Mouse (Mus musculus) embryonic facial prominence, embryonic 11.5 days (tissue): ENCODE results near the gene Sdhaf2. TPM values are rescaled to one million over a fixed set of nuclear protein-coding genes. Genes with fewer than 3 reads are reported as not detected.

Experiments used
- ATAC-seq: fragments of 200-750 bp; cut with Nextera tagmentation; replicated peaks from 2 replicates; pipeline ENCODE4 v1.8.0; 2017; ENCODE audit warnings: low read depth; ENCODE audit not compliant: insufficient number of reproducible peaks, low FRiP score, low TSS enrichment
- DNase-seq: peaks from one replicate; pipeline ENCODE4 v3.0.0-alpha.2; 2015; ENCODE audit warnings: low spot score
- H3K27ac ChIP-seq: fragments of 300-500 bp; sonication (generic); replicated peaks from 2 replicates; pipeline ENCODE4 v1.5.1; 2014; ENCODE audit warnings: mild to moderate bottlenecking, low read depth, low read length, control low read depth
- H3K27me3 ChIP-seq: fragments of 300-500 bp; sonication (generic); 2 replicates; pipeline ENCODE4 v1.6.1; 2014; ENCODE audit warnings: mild to moderate bottlenecking, low read length, moderate library complexity, mixed read lengths; ENCODE audit not compliant: control insufficient read depth, insufficient read depth
- H3K36me3 ChIP-seq: fragments of 300-500 bp; sonication (generic); replicated peaks from 2 replicates; pipeline ENCODE4 v1.6.1; 2014; ENCODE audit warnings: low read depth, mild to moderate bottlenecking, low read length, moderate library complexity, mixed read lengths; ENCODE audit not compliant: control insufficient read depth, insufficient read depth
- H3K4me1 ChIP-seq: fragments of 300-500 bp; sonication (generic); 2 replicates; pipeline ENCODE4 v1.6.1; 2014; ENCODE audit warnings: low read length, mixed read lengths; ENCODE audit not compliant: control insufficient read depth, insufficient read depth
- H3K4me2 ChIP-seq: fragments of 300-500 bp; sonication (generic); 2 replicates; pipeline ENCODE4 v1.6.1; 2014; ENCODE audit warnings: low read depth, mild to moderate bottlenecking, control low read depth, low read length, moderate library complexity
- H3K4me3 ChIP-seq: fragments of 300-500 bp; sonication (generic); 2 replicates; pipeline ENCODE4 v1.5.1; 2014; ENCODE audit warnings: low read depth, low read length, control low read depth
- H3K9ac ChIP-seq: fragments of 300-500 bp; sonication (generic); replicated peaks from 2 replicates; pipeline ENCODE4 v1.6.1; 2014; ENCODE audit warnings: mild to moderate bottlenecking, control low read depth, low read length
- H3K9me3 ChIP-seq: fragments of 300-500 bp; sonication (generic); replicated peaks from 2 replicates; pipeline ENCODE4 v1.6.1; 2016; ENCODE audit warnings: mild to moderate bottlenecking, low read length, inconsistent platforms, mixed read lengths; ENCODE audit not compliant: control insufficient read depth
- WGBS: fragments of 180-500 bp; shearing (Covaris S2); extraction: QIAGEN DNeasy Blood & Tissue Kit; methylation state at CpG from one replicate; pipeline ENCODE4 v1.1.7; 2014; 5-methylcytosine and 5-hydroxymethylcytosine counted together
- polyA plus RNA-seq: library from polyadenylated mRNA; unstranded; fragments of >200 nt; fragmentation: Nextera tagmentation; extraction: Ambion mirVana; gene quantifications from 2 replicates; pipeline ENCODE4 v1.2.1, GENCODE M21; 2014

The Sdhaf2 gene
- polyA plus RNA-seq, 1 experiment from 2014 or later, result 60.4 TPM

DNA sequence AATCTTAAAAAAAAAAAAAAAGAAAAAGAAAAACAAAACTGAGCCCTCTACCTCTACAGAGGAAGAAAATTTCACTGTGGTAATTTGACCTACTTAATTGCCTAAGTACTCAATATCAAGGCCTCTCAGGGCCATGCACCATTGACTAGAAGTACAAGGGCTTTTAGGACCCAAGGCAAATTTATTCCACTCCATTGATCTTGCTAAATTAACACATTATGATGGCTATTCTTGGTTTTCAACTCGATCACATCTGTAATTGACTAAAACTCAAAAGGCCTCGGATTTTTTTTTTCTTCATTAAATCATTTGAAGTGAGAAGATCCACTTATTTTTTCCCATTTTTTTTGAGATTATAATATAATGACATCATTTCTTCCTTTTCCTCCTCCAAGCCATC lies 31.5 kb upstream of the Sdhaf2 start:
- 66% methylated on average over 2 of the region's 2 CpGs for WGBS
- no peak overlapping the region for H3K27ac ChIP-seq
- DNase-seq, result no peak

GRCm38 (mm10) chr19:10557001-10557400 lies 31.1 kb upstream of the Sdhaf2 start:
- Histone ChIP-seq H3K27me3 (no peaks in the 10 kb centered on the region), H3K27ac (no peak overlapping the region), H3K4me1 (no peaks in the 10 kb centered on the region), H3K4me2 (no peak overlapping the region), H3K36me3 (no peaks in the 10 kb centered on the region), H3K9ac (no peak overlapping the region), H3K4me3 (no peak overlapping the region), H3K9me3 (no peaks in the 10 kb centered on the region)
- DNase-seq (no peak), ATAC-seq (no peak)
- 79% methylated on average over 2 of the region's 2 CpGs for WGBS

More for the DNA sequence above, 31.5 kb upstream of the Sdhaf2 start:
- no peaks in the 10 kb centered on the region for H3K4me1 ChIP-seq
- H3K4me3 ChIP-seq, result no peak overlapping the region
- H3K9me3 ChIP-seq, result no peaks in the 10 kb centered on the region
- H3K4me2 ChIP-seq, result no peak overlapping the region
- no peaks in the 10 kb centered on the region for H3K36me3 ChIP-seq
- no peak overlapping the region for H3K9ac ChIP-seq
- ATAC-seq, result no peak
- no peaks in the 10 kb centered on the region for H3K27me3 ChIP-seq

GRCm38 (mm10) chr19:10555624-10556510 lies 29.9 kb upstream of the Sdhaf2 start, which contains the start of gene Tmem216:
TSS of gene Tmem216 (minus strand) at chr19:10556238.
- 2% methylated on average over 43 of the region's 43 CpGs for WGBS
- H3K4me1 ChIP-seq, result no peaks in the 10 kb centered on the region
- ATAC-seq, result peak; percentile 99

DNA sequence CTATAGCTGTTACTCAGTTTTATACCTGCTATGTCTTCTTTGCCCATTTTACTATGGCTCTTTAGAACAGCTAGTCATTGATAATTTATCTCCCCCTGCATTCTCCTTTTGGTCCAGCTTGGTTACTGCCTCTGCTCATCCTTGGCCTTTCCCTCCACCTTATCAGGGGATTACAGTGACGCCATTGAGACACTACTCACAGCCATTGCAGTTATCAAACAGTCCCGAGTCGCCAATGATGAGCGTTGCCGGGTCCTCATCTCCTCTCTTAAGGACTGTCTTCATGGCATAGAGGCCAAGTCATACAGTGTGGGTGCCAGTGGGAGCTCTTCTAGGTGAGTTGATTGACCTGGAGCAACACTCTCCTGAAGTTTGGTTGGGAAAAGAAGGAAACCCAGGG lies 13.5 kb upstream of the Sdhaf2 start:
- H3K27me3 ChIP-seq, result no peaks in the 10 kb centered on the region
- peaks cover 9% of the 10 kb centered on the region for H3K36me3 ChIP-seq
- no peak overlapping the region for H3K4me3 ChIP-seq
- DNase-seq (no peak), ATAC-seq (no peak)
- H3K4me1 ChIP-seq, result no peaks in the 10 kb centered on the region
- 96% methylated on average over 5 of the region's 5 CpGs for WGBS
- H3K27ac ChIP-seq, result no peak overlapping the region
- H3K9me3 ChIP-seq, result no peaks in the 10 kb centered on the region
- H3K4me2 ChIP-seq, result no peak overlapping the region
- H3K9ac ChIP-seq, result no peak overlapping the region

More at GRCm38 (mm10) chr19:10555624-10556510, 29.9 kb upstream of the Sdhaf2 start, which contains the start of gene Tmem216:
- H3K27me3 ChIP-seq, result no peaks in the 10 kb centered on the region
- no peaks in the 10 kb centered on the region for H3K36me3 ChIP-seq
- no peaks in the 10 kb centered on the region for H3K9me3 ChIP-seq
- peak within 1 kb of the TSS; percentile 38; the same call in 1 of the 2 replicates for H3K27ac ChIP-seq
- H3K4me2 ChIP-seq, result peak within 1 kb of the TSS; percentile 73
- H3K9ac ChIP-seq, result peak within 1 kb of the TSS; percentile 68
- H3K4me3 ChIP-seq, result peak within 1 kb of the TSS; percentile 66
- peak; percentile 89 for DNase-seq

GRCm38 (mm10) chr19:10530082-10530481 lies 4.1 kb upstream of the Sdhaf2 start:
- ATAC-seq (no peak), DNase-seq (no peak)
- Histone ChIP-seq H3K4me3 (no peak overlapping the region), H3K27ac (no peak overlapping the region), H3K27me3 (no peaks in the 10 kb centered on the region), H3K36me3 (peaks cover 7% of the 10 kb centered on the region), H3K4me1 (no peaks in the 10 kb centered on the region), H3K4me2 (no peak overlapping the region), H3K9ac (no peak overlapping the region), H3K9me3 (no peaks in the 10 kb centered on the region)
- WGBS, result 100% methylated on average over 1 of the region's 1 CpGs

- Histone ChIP-seq H3K4me3 (peak within 1 kb of the TSS; percentile 98), H3K27me3 (no peaks in the 10 kb centered on the region), H3K9me3 (no peaks in the 10 kb centered on the region), H3K4me2 (peak within 1 kb of the TSS; percentile 76), H3K36me3 (0 out of 2 replicates have a peak, but pooled peaks cover 3% of the 10 kb centered on the region), H3K4me1 (no peaks in the 10 kb centered on the region), H3K27ac (peak within 1 kb of the TSS; percentile 96), H3K9ac (peak within 1 kb of the TSS; percentile 98)
- DNase-seq (peak; percentile 97), ATAC-seq (peak; percentile 92)
- under 1% methylated on average over 66 of the region's 93 CpGs for WGBS
These were observed 638 bp downstream of the Sdhaf2 start, which contains the start of gene Cpsf7 for GRCm38 (mm10) chr19:10525106-10525901. TSS of gene Cpsf7 (plus strand) at chr19:10525266.

GRCm38 (mm10) chr19:10524784-10525105 lies 1.2 kb downstream of the Sdhaf2 start:
- Histone ChIP-seq H3K4me2 (peak overlapping the region; percentile 76), H3K9ac (peak overlapping the region; percentile 98), H3K4me3 (peak overlapping the region; percentile 98), H3K27ac (peak overlapping the region; percentile 96), H3K4me1 (no peaks in the 10 kb centered on the region), H3K27me3 (no peaks in the 10 kb centered on the region), H3K36me3 (no peaks in the 10 kb centered on the region), H3K9me3 (no peaks in the 10 kb centered on the region)
- no peak for DNase-seq
- no peak; the same call in 1 of the 2 replicates for ATAC-seq
- WGBS, result under 1% methylated on average over 19 of the region's 19 CpGs
